Mouse (Mus musculus) hindbrain, embryonic 14.5 days (tissue): ENCODE results near the gene Gpc5. TPM values are rescaled to one million over a fixed set of nuclear protein-coding genes. Genes with fewer than 3 reads are reported as not detected.

Source experiments
- ATAC-seq: fragments of 200-750 bp; cut with Nextera tagmentation; 2 replicates; pipeline ENCODE4 v1.8.0; 2017; ENCODE audit warnings: moderate number of reproducible peaks, mild to moderate bottlenecking, moderate TSS enrichment, moderate library complexity; ENCODE audit not compliant: low FRiP score
- DNase-seq: peaks from one replicate; pipeline ENCODE4 v3.0.0-alpha.2; 2015; ENCODE audit warnings: low spot score
- H3K27ac ChIP-seq: fragments of 300-500 bp; sonication (generic); 2 replicates; pipeline ENCODE4 v1.5.1; 2014; ENCODE audit warnings: mild to moderate bottlenecking, moderate library complexity
- H3K27me3 ChIP-seq: fragments of 300-500 bp; sonication (generic); 2 replicates; pipeline ENCODE4 v1.6.1; 2014; ENCODE audit warnings: mild to moderate bottlenecking, low read length, mixed read lengths; ENCODE audit not compliant: control insufficient read depth, insufficient read depth
- H3K36me3 ChIP-seq: fragments of 300-500 bp; sonication (generic); replicated peaks from 2 replicates; pipeline ENCODE4 v1.6.1; 2014; ENCODE audit not compliant: control insufficient read depth, insufficient read depth
- H3K4me1 ChIP-seq: fragments of 300-500 bp; sonication (generic); replicated peaks from 2 replicates; pipeline ENCODE4 v1.6.1; 2014; ENCODE audit warnings: antibody characterized with exemption, low read length, mixed read lengths; ENCODE audit not compliant: control insufficient read depth, insufficient read depth
- H3K4me2 ChIP-seq: fragments of 300-500 bp; sonication (generic); replicated peaks from 2 replicates; pipeline ENCODE4 v1.6.1; 2014; ENCODE audit warnings: mild to moderate bottlenecking, moderate library complexity
- H3K4me3 ChIP-seq: fragments of 300-500 bp; sonication (generic); replicated peaks from 2 replicates; pipeline ENCODE4 v1.5.1; 2014; ENCODE audit warnings: mild to moderate bottlenecking, low read length
- H3K9ac ChIP-seq: fragments of 300-500 bp; sonication (generic); 2 replicates; pipeline ENCODE4 v1.6.1; 2014
- H3K9me3 ChIP-seq: fragments of 300-500 bp; sonication (generic); 2 replicates; pipeline ENCODE4 v1.6.1; 2016; ENCODE audit warnings: low read length; ENCODE audit not compliant: control insufficient read depth
- WGBS: fragments of 180-500 bp; shearing (Covaris S2); extraction: QIAGEN DNeasy Blood & Tissue Kit; methylation state at CpG from one replicate; pipeline ENCODE4 v1.1.7; 2014; 5-methylcytosine and 5-hydroxymethylcytosine counted together
- polyA plus RNA-seq: library from polyadenylated mRNA; unstranded; fragments of >200 nt; fragmentation: Nextera tagmentation; extraction: Ambion mirVana; gene quantifications from 2 replicates; pipeline ENCODE4 v1.2.1, GENCODE M21; 2014

Gene Gpc5
- polyA plus RNA-seq, 1 experiment from 2014 or later = 11.9 TPM

DNA sequence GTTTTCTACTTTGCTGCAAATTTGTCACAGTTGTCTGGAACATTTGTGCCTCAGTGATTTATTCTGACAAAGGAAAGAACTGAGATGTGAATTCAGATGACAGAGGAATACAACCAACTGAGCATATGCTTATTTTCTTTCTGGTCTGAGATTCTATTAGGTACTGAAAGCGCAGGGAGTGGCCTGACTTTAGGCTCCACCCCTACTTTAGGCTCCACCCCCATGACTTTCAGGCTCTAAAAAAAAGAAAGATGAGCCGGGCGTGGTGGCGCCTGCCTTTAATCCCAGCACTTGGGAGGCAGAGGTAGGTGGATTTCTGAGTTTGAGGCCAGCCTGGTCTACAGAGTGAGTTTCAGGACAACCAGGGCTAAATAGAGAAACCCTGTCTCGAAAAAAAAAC lies 87.9 kb downstream of the Gpc5 start:
- ATAC-seq = no peak
- 75% methylated on average over 5 of the region's 5 CpGs for WGBS
- H3K27me3 ChIP-seq = no peaks in the 10 kb centered on the region
- no peak overlapping the region for H3K4me3 ChIP-seq
- no peak overlapping the region for H3K9ac ChIP-seq
- no peak overlapping the region for H3K4me2 ChIP-seq
- H3K27ac ChIP-seq = no peak overlapping the region
- DNase-seq = no peak
- no peaks in the 10 kb centered on the region for H3K9me3 ChIP-seq
- H3K36me3 ChIP-seq = no peaks in the 10 kb centered on the region
- no peaks in the 10 kb centered on the region for H3K4me1 ChIP-seq

GRCm38 (mm10) chr14:115188256-115188655 lies 96.2 kb downstream of the Gpc5 start:
- no peak for DNase-seq
- Histone ChIP-seq H3K9me3 (no peaks in the 10 kb centered on the region), H3K4me1 (no peaks in the 10 kb centered on the region), H3K27ac (no peak overlapping the region), H3K4me2 (no peak overlapping the region), H3K4me3 (no peak overlapping the region), H3K36me3 (no peaks in the 10 kb centered on the region), H3K27me3 (no peaks in the 10 kb centered on the region), H3K9ac (no peak overlapping the region)
- WGBS = 84% methylated on average over 8 of the region's 8 CpGs
- ATAC-seq = no peak

GRCm38 (mm10) chr14:115228075-115228474 lies 136.1 kb downstream of the Gpc5 start:
- H3K36me3 ChIP-seq = no peaks in the 10 kb centered on the region
- H3K27me3 ChIP-seq = no peaks in the 10 kb centered on the region
- no peak overlapping the region for H3K4me2 ChIP-seq
- no peaks in the 10 kb centered on the region for H3K9me3 ChIP-seq
- no peak overlapping the region for H3K9ac ChIP-seq
- no peak overlapping the region for H3K27ac ChIP-seq
- H3K4me3 ChIP-seq = no peak overlapping the region
- ATAC-seq (no peak), DNase-seq (no peak)
- 71% methylated on average over 5 of the region's 5 CpGs for WGBS
- H3K4me1 ChIP-seq = no peaks in the 10 kb centered on the region

- no peaks in the 10 kb centered on the region for H3K9me3 ChIP-seq
- no peak overlapping the region for H3K9ac ChIP-seq
- H3K4me2 ChIP-seq = no peak overlapping the region
- 81% methylated on average over 4 of the region's 4 CpGs for WGBS
- no peak overlapping the region for H3K4me3 ChIP-seq
- no peaks in the 10 kb centered on the region for H3K36me3 ChIP-seq
- no peaks in the 10 kb centered on the region for H3K27me3 ChIP-seq
- DNase-seq (no peak), ATAC-seq (no peak)
- H3K27ac ChIP-seq = no peak overlapping the region
- H3K4me1 ChIP-seq = no peaks in the 10 kb centered on the region
Measured at GRCm38 (mm10) chr14:115236387-115236786, 144.4 kb downstream of the Gpc5 start.

DNA sequence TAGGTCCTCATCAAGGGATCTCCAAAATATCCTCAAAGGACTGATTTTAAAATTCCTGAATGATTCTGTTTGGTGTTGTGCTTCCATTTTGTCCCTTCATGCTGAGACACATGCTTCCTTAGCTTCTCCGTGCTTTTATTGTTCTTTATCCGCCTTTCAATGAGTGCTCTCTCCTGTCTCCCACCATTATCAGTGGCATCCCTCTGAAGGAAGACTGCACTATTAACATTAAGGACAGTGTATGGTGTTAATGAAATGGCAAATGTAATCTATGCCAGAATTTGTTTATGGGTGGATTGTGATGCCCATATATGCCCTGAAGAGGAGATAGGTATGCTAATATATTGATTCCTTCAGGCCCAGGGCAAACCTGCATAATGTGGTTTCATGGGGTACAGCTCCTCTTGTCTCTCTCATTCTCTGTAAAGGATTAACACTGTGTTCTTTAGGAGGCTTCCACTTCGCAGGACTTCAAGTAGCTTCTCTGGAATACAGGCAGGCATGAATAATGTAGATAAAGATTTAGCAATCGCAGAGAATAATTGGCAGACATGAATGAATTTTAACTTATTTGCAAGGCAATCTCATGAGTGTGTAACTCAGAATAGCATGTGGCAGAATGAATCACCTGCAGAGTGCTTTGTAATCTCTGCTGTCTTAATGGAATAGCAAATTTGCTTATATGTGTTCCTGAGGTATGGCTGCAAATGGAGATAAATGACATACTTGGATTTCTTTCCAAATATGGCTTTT lies 148.8 kb downstream of the Gpc5 start:
- DNase-seq (no peak), ATAC-seq (no peak)
- Histone ChIP-seq H3K27me3 (no peaks in the 10 kb centered on the region), H3K36me3 (no peaks in the 10 kb centered on the region), H3K4me1 (no peaks in the 10 kb centered on the region), H3K4me2 (no peak overlapping the region), H3K27ac (no peak overlapping the region), H3K9ac (no peak overlapping the region), H3K9me3 (no peaks in the 10 kb centered on the region), H3K4me3 (no peak overlapping the region)
- WGBS = 62% methylated on average over 4 of the region's 4 CpGs

DNA sequence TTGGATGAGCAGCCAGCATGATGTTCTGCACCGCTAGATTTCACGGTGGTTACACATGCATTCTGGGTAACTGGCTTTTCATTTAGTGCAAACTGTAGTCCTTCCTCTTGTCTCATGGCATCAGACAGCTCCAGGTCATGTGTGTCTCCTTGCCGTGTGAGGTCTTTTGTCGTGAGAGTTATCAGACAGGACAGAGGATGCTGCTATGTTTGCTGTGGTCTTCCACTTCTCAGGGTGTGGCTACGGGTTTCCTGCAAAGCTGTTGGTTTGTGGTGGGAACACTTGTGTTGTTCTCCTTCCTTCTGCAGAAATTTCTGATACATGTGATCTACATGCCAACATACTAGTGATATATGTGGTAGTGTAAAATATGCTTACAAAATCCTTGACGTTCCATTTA lies 158.5 kb downstream of the Gpc5 start:
- 87% methylated on average over 6 of the region's 6 CpGs for WGBS
- no peak overlapping the region for H3K27ac ChIP-seq
- DNase-seq = no peak
- H3K9me3 ChIP-seq = no peaks in the 10 kb centered on the region
- H3K4me2 ChIP-seq = no peak overlapping the region
- H3K4me1 ChIP-seq = no peaks in the 10 kb centered on the region
- H3K4me3 ChIP-seq = no peak overlapping the region
- ATAC-seq = no peak
- no peak overlapping the region for H3K9ac ChIP-seq
- H3K36me3 ChIP-seq = no peaks in the 10 kb centered on the region
- H3K27me3 ChIP-seq = no peaks in the 10 kb centered on the region

DNA sequence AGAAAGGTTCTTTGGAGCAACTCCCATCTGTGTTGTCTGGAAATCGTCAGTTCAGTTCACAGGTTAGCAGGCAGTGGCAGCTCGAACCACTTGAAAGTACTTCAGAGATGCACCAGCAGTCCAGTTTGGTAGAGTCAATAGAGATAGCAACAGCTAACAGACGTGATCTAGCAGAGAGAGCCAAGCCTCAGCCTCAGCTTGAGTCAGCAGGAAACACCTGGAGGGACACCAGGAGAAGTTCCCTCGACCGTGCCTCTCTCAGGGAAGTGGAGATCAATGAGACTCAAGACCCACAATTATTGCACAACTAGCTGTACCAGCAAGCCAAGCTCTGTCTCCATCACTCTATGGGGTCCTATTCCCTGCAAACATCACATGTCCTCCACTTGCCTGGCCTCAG lies 159.8 kb downstream of the Gpc5 start:
- Histone ChIP-seq H3K4me3 (no peak overlapping the region), H3K27me3 (no peaks in the 10 kb centered on the region), H3K36me3 (no peaks in the 10 kb centered on the region), H3K4me2 (no peak overlapping the region), H3K27ac (no peak overlapping the region), H3K4me1 (no peaks in the 10 kb centered on the region), H3K9me3 (no peaks in the 10 kb centered on the region), H3K9ac (no peak overlapping the region)
- WGBS = 78% methylated on average over 5 of the region's 5 CpGs
- ATAC-seq = no peak
- DNase-seq = no peak

DNA sequence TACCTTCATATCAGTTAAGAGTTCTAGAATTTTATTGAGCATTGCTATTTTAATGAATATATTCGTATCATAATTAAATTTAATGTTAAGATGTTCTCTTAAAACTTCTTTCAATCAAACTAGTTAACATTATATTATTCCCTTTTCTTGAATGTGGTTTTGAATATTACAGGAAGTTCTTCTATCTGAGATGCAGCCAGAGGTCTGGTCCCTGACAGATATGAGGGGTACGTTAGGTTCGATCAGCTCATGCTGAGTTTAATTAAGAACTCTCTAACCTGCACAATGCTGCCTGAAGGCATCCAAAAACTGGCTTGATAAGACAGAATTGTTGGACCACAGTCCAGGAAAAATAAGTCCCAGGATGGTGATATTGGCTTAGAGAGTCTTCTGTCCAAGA lies 161.1 kb downstream of the Gpc5 start:
- 91% methylated on average over 3 of the region's 3 CpGs for WGBS
- DNase-seq (no peak), ATAC-seq (no peak)
- H3K4me1 ChIP-seq = no peaks in the 10 kb centered on the region
- H3K27me3 ChIP-seq = no peaks in the 10 kb centered on the region
- no peak overlapping the region for H3K4me2 ChIP-seq
- H3K9me3 ChIP-seq = no peaks in the 10 kb centered on the region
- H3K27ac ChIP-seq = no peak overlapping the region
- no peak overlapping the region for H3K4me3 ChIP-seq
- H3K9ac ChIP-seq = no peak overlapping the region
- no peaks in the 10 kb centered on the region for H3K36me3 ChIP-seq

- H3K36me3 ChIP-seq = no peaks in the 10 kb centered on the region
- WGBS = 86% methylated on average over 2 of the region's 2 CpGs
- no peak overlapping the region for H3K4me3 ChIP-seq
- no peaks in the 10 kb centered on the region for H3K27me3 ChIP-seq
- no peaks in the 10 kb centered on the region for H3K4me1 ChIP-seq
- DNase-seq (no peak), ATAC-seq (no peak)
- H3K9me3 ChIP-seq = no peaks in the 10 kb centered on the region
- no peak overlapping the region for H3K4me2 ChIP-seq
- H3K27ac ChIP-seq = no peak overlapping the region
- no peak overlapping the region for H3K9ac ChIP-seq
Measured at GRCm38 (mm10) chr14:115253685-115254084, 161.7 kb downstream of the Gpc5 start.
